Mouse (Mus musculus): Measurements from ENCODE around the gene Matn4.

GRCm38 (mm10) chr2:164405060-164405459 lies at the start of gene Matn4:
- TF ChIP-seq POLR2A (IDR thresholded peaks at IDR 0.05; ENCODE audit: extremely low read depth, insufficient read depth, low read length) (no peak), CTCF (IDR thresholded peaks at IDR 0.05; ENCODE audit: low read depth, low read length) (no peak)
